Mouse (Mus musculus) liver, embryonic 13.5 days (tissue): ENCODE data around the gene Mlana. TPM values are rescaled to one million over a fixed set of nuclear protein-coding genes. Genes with fewer than 3 reads are reported as not detected.

Experiments
- ATAC-seq: fragments of 200-750 bp; cut with Nextera tagmentation; 2 replicates; pipeline ENCODE4 v1.8.0; 2017; ENCODE audit warnings: low read depth, mild to moderate bottlenecking, moderate number of reproducible peaks, moderate library complexity
- DNase-seq: peaks from one replicate; pipeline ENCODE4 v3.0.0; 2022
- H3K27ac ChIP-seq: fragments of 300-500 bp; sonication (generic); 2 replicates; pipeline ENCODE4 v1.5.1; 2015; ENCODE audit warnings: moderate library complexity, mild to moderate bottlenecking, inconsistent platforms
- H3K27me3 ChIP-seq: fragments of 300-500 bp; sonication (generic); 2 replicates; pipeline ENCODE4 v1.6.1; 2015; ENCODE audit warnings: mild to moderate bottlenecking, inconsistent platforms
- H3K36me3 ChIP-seq: fragments of 300-500 bp; sonication (generic); 2 replicates; pipeline ENCODE4 v1.6.1; 2015; ENCODE audit warnings: mild to moderate bottlenecking, inconsistent platforms
- H3K4me1 ChIP-seq: fragments of 300-500 bp; sonication (generic); replicated peaks from 2 replicates; pipeline ENCODE4 v1.6.1; 2015; ENCODE audit warnings: inconsistent platforms
- H3K4me2 ChIP-seq: fragments of 300-500 bp; sonication (generic); 2 replicates; pipeline ENCODE4 v1.6.1; 2015; ENCODE audit warnings: inconsistent platforms, mild to moderate bottlenecking, moderate library complexity
- H3K4me3 ChIP-seq: fragments of 300-500 bp; sonication (generic); replicated peaks from 2 replicates; pipeline ENCODE4 v1.5.1; 2015; ENCODE audit warnings: mild to moderate bottlenecking, inconsistent platforms
- H3K9ac ChIP-seq: fragments of 300-500 bp; sonication (generic); 2 replicates; pipeline ENCODE4 v1.6.1; 2015; ENCODE audit warnings: mild to moderate bottlenecking, inconsistent platforms
- H3K9me3 ChIP-seq: fragments of 300-500 bp; sonication (generic); replicated peaks from 2 replicates; pipeline ENCODE4 v1.6.1; 2016; ENCODE audit warnings: inconsistent platforms
- WGBS: fragments of 180-500 bp; shearing (Covaris S2); methylation state at CpG from one replicate; pipeline ENCODE4 v1.1.7; 2015; ENCODE audit not compliant: insufficient replicate concordance; 5-methylcytosine and 5-hydroxymethylcytosine counted together
- polyA plus RNA-seq: library from polyadenylated mRNA; unstranded; fragments of >200 nt; fragmentation: Nextera tagmentation; extraction: Ambion mirVana; gene quantifications from 2 replicates; pipeline ENCODE4 v1.2.1, GENCODE M21; 2015

Mlana gene
- polyA plus RNA-seq, 1 experiment from 2014 or later, result not detected

DNA sequence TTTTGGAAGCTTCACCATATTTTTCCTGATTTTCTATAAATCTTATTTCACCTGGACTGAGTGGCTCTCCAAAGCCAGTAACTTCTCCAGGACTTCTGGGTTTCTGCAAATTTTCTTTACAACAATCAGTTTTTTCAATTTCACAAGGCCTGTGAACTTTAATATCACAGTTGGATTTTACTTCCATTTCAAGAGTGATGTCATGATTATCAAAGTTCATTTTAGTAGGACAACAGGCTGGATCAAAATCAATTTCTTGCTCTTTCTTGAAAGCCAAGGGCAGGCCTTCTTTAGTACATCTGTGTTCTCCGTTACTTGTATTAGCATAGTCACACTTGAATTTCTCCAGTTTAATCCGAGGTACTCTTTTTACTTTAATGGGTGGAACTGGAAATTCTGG is 56.3 kb downstream of the Mlana start:
- H3K36me3 ChIP-seq, result no peaks in the 10 kb centered on the region
- H3K27ac ChIP-seq, result no peak overlapping the region
- no peak overlapping the region for H3K4me2 ChIP-seq
- H3K4me1 ChIP-seq, result no peaks in the 10 kb centered on the region
- ATAC-seq (no peak), DNase-seq (no peak)
- 78% methylated on average over 2 of the region's 2 CpGs for WGBS
- H3K9ac ChIP-seq, result no peak overlapping the region
- no peaks in the 10 kb centered on the region for H3K9me3 ChIP-seq
- no peak overlapping the region for H3K4me3 ChIP-seq
- H3K27me3 ChIP-seq, result no peaks in the 10 kb centered on the region

Other genes with a start within 250 kb of the Mlana start
- gene Ric1, start 175.5 kb upstream of the Mlana start, polyA plus RNA-seq, result 3.4 and 3.6 TPM in 2 replicates
- gene Ermp1, start 49.4 kb upstream of the Mlana start, polyA plus RNA-seq, result 9.0 and 10.9 TPM in 2 replicates
- gene 9930021J03Rik, start 108.2 kb downstream of the Mlana start, polyA plus RNA-seq, result 1.1 and 1.5 TPM in 2 replicates
- 6.6 and 8.6 TPM in 2 replicates for gene Ranbp6, start 115.2 kb downstream of the Mlana start, polyA plus RNA-seq
- 0.93 and 1.8 TPM in 2 replicates for gene Il33, start 227.3 kb downstream of the Mlana start, polyA plus RNA-seq